Mouse (Mus musculus): ENCODE measurements around the gene Hist1h2ae.
"Not testable (repeated sequence)": the region's sequence is repeated elsewhere in the genome, so short reads cannot be mapped to it uniquely, and the experiment has no call there.

GRCm38 (mm10) chr13:23542225-23542980, 28.6 kb downstream of the Hist1h2ae start:
- not testable (repeated sequence) for TF ChIP-seq EP300 (IDR thresholded peaks at IDR 0.05; ENCODE audit: insufficient read depth, low read depth, low read length); CTCF (IDR thresholded peaks at IDR 0.05; ENCODE audit: low read depth, low read length)

Measured in ES-Bruce4 (cell line).